Mouse (Mus musculus): ENCODE measurements around the gene Spns1. TPM values are rescaled to one million over a fixed set of nuclear protein-coding genes. Genes with fewer than 3 reads are reported as not detected.

The Spns1 gene
- total RNA-seq, 2 experiments from 2014 or later: 21.2 to 23.5 TPM

- DNase-seq (ENCODE audit: low spot score): no peak
Observed at GRCm38 (mm10) chr7:126373007-126373406, 4.2 kb downstream of the Spns1 start.

GRCm38 (mm10) chr7:126369393-126369792 lies 7.9 kb downstream of the Spns1 start, which contains the start of gene Lat:
TSS of gene Lat (minus strand) at chr7:126369570.
- DNase-seq (ENCODE audit: low spot score): no peak

- DNase-seq (ENCODE audit: low spot score): no peak
Observed at GRCm38 (mm10) chr7:126368367-126368766, 8.9 kb downstream of the Spns1 start.

GRCm38 (mm10) chr7:126367636-126368035 lies 9.6 kb downstream of the Spns1 start:
- DNase-seq (ENCODE audit: low spot score): no peak

GRCm38 (mm10) chr7:126363038-126363437 lies 14.2 kb downstream of the Spns1 start:
- no peak for DNase-seq (ENCODE audit: low spot score)

GRCm38 (mm10) chr7:126359049-126359448 lies 18.2 kb downstream of the Spns1 start:
- no peak for DNase-seq (ENCODE audit: low spot score)

- DNase-seq (ENCODE audit: low spot score): no peak
Observed at GRCm38 (mm10) chr7:126358413-126358812, 18.8 kb downstream of the Spns1 start.

- DNase-seq (ENCODE audit: low spot score): no peak
Observed at GRCm38 (mm10) chr7:126357838-126358237, 19.4 kb downstream of the Spns1 start.

- DNase-seq (ENCODE audit: low spot score): no peak
Observed at GRCm38 (mm10) chr7:126356793-126357591, 20.3 kb downstream of the Spns1 start.

- no peak for DNase-seq (ENCODE audit: low spot score)
Observed at GRCm38 (mm10) chr7:126355847-126356597, 21.2 kb downstream of the Spns1 start.

- DNase-seq (ENCODE audit: low spot score): no peak
Observed at GRCm38 (mm10) chr7:126354738-126355614, 22.3 kb downstream of the Spns1 start.

- DNase-seq (ENCODE audit: low spot score): no peak
Observed at GRCm38 (mm10) chr7:126353994-126354365, 23.3 kb downstream of the Spns1 start.

GRCm38 (mm10) chr7:126353251-126353993 lies 23.8 kb downstream of the Spns1 start:
- DNase-seq (ENCODE audit: low spot score): no peak

- no peak for DNase-seq (ENCODE audit: low spot score)
Observed at GRCm38 (mm10) chr7:126351419-126351951, 25.8 kb downstream of the Spns1 start.

GRCm38 (mm10) chr7:126350748-126351418 lies 26.4 kb downstream of the Spns1 start:
- DNase-seq (ENCODE audit: low spot score): no peak

GRCm38 (mm10) chr7:126348293-126348692 lies 29.0 kb downstream of the Spns1 start:
- no peak for DNase-seq (ENCODE audit: low spot score)

- no peak for DNase-seq (ENCODE audit: low spot score)
Observed at GRCm38 (mm10) chr7:126347098-126347497, 30.2 kb downstream of the Spns1 start.

- DNase-seq (ENCODE audit: low spot score): no peak
Observed at GRCm38 (mm10) chr7:126345969-126346368, 31.3 kb downstream of the Spns1 start.

GRCm38 (mm10) chr7:126345557-126345956 lies 31.7 kb downstream of the Spns1 start:
- no peak for DNase-seq (ENCODE audit: low spot score)

- no peak for DNase-seq (ENCODE audit: low spot score)
Observed at GRCm38 (mm10) chr7:126340896-126341295, 36.4 kb downstream of the Spns1 start.

All from gastrocnemius, adult 18-20 months (tissue).